Mouse (Mus musculus): Measurements from ENCODE around the gene Btbd9. TPM values are rescaled to one million over a fixed set of nuclear protein-coding genes. Genes with fewer than 3 reads are reported as not detected.

The Btbd9 gene
- polyA plus RNA-seq, 1 experiment from 2014 or later = 57.3 TPM

DNA sequence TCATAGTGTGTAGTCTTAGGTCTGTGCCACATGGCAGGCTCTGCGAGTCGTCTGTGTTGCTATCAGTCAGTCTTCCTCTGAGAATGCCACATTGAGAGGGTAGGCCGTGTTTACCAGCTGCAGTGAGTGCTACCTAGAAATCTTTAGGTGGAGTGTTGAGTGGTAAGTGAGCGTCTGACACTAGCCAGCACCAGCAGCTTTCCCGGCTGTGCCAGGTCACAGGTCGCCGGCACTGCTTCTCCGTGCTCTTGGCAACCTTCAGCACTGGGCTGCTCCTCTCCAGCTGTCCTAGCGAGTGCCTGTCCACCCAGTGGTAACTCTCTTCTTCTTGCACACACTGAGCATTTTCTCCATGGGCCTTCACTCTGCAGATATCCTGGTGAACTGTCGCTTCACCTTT is 377.9 kb downstream of the Btbd9 start:
- H3K27me3 ChIP-seq = no peaks in the 10 kb centered on the region
- H3K36me3 ChIP-seq = no peaks in the 10 kb centered on the region
- H3K4me3 ChIP-seq = no peak overlapping the region
- peaks cover 70% of the 10 kb centered on the region for H3K4me1 ChIP-seq
- H3K4me2 ChIP-seq = no peak overlapping the region
- no peaks in the 10 kb centered on the region for H3K9me3 ChIP-seq
- ATAC-seq (ENCODE audit: borderline replicate concordance, extremely low read depth, low FRiP score, low TSS enrichment) = no peak
- WGBS = 41% methylated on average over 10 of the region's 10 CpGs
- H3K9ac ChIP-seq = no peak overlapping the region
- H3K27ac ChIP-seq = no peak overlapping the region

DNA sequence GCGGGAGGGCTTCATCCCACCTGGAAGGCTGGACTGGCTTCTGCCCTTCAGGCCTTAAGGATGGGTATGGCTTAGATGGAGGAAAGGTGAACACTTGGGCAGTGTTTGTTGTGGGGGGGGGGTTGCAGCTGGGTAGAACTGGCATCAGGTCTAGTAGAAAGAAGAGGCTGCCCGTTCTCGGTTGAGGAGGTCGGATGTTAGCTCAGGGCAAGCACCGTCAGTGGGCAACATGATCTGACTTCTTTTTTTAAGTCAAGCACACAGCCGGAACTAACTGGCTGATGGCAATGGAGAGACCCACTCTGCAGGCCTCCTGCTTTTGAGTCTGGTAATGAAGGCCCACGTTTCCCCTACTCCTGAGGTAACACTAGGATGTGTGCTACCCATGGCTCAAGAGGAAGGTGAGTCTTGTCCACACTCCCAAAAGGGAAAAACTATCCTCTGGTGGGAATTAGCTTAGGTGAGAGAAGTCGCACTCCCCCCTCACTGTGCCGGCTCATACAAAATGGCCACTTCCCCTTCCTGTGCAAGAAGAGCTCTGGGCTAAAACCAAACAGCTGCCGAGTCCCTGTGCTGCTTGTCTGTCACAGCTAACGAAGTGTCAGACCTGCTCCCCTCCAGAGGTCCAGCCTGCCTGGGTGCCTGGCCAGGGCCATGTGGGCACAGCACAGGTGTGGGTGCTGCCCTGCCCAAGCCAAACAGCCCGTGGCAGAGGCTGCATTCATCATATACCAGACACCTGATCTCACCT is 378.8 kb downstream of the Btbd9 start:
- peaks cover 70% of the 10 kb centered on the region for H3K4me1 ChIP-seq
- 0 out of 2 replicates have a peak overlapping the region, but pooled peaks have one; percentile 18 for H3K27ac ChIP-seq
- no peaks in the 10 kb centered on the region for H3K9me3 ChIP-seq
- WGBS = 52% methylated on average over 12 of the region's 12 CpGs
- no peaks in the 10 kb centered on the region for H3K36me3 ChIP-seq
- ATAC-seq (ENCODE audit: borderline replicate concordance, extremely low read depth, low FRiP score, low TSS enrichment) = no peak
- no peaks in the 10 kb centered on the region for H3K27me3 ChIP-seq
- H3K4me3 ChIP-seq = no peak overlapping the region
- H3K9ac ChIP-seq = no peak overlapping the region
- H3K4me2 ChIP-seq = no peak overlapping the region

DNA sequence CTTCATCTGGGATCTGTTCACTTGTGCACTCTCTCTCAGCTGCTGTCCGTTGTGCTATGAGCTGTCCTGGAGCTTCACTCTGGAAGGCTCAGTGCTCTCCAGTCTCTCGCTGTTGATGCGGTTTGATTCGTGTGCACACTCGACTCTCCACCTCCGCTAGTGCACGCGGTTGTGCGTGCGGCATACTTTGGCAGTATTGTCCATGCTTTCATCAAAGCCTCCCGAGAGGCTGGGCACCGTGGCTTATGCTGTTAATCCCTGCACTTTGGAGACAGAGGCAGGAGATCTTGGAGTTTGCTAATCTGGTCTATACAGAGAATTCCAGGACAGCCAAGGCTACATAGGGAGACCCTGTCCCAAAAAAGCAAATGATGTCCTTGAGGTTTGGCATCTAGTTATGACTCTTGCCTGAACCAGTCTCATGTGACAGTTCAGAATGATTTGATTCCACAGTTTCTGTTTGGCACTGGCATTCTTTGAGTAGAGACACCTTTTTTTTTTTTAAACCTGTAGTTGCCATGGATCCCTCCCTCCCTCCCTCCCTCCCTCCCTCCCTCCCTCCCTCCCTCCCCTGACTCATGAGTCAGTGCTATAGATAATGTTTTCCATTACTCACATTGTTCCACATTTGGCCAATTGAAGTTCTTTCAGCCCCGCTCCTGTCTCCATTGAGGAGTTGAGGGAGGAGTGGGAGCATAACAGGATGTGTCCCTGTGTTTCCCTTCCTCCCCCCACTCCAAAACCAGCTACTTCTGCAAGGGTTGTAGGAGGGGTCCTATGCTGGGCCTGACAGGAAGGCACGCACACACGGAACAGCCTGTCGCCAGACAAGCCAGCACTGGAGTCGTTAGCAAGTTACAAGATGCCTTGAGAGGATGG is 379.6 kb downstream of the Btbd9 start:
- WGBS = 75% methylated on average over 17 of the region's 17 CpGs
- Histone ChIP-seq H3K27me3 (no peaks in the 10 kb centered on the region), H3K9me3 (no peaks in the 10 kb centered on the region), H3K4me2 (no peak overlapping the region), H3K4me3 (no peak overlapping the region), H3K4me1 (peaks cover 70% of the 10 kb centered on the region), H3K36me3 (no peaks in the 10 kb centered on the region), H3K9ac (no peak overlapping the region), H3K27ac (peak overlapping the region; percentile 34; the same call in 1 of the 2 replicates)
- ATAC-seq (ENCODE audit: borderline replicate concordance, extremely low read depth, low FRiP score, low TSS enrichment) = no peak

DNA sequence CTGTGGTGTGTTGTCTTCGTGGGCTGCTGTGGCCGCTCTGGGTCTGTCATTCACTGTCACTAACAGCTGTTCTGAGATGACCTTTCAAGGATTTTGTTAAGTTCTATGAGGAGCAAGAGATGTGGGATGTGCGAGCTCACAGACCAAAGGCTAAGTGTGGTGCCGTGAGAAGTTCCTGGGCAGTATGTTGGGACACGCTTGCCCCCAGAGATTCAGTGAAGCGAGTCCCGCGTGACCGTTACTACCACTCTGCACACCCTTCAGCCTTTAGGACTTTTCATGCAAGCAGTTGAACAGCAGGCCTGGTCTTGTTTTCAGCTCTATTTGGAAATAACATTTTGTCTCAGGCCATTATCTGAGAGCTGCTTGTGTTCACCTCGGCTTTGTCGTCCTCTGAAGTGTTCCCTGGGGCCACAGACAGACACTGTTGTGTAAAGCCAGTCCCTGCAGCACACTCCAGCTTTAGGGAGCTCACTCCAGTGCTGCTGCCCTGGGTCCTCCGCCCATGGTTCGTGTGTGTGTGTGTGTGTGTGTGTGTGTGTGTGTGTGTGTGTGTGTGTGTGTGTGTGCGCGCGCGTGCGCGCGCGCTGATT is 380.6 kb downstream of the Btbd9 start:
- Histone ChIP-seq H3K4me1 (peaks cover 66% of the 10 kb centered on the region), H3K36me3 (no peaks in the 10 kb centered on the region), H3K4me2 (no peak overlapping the region), H3K27ac (no peak overlapping the region), H3K9ac (no peak overlapping the region), H3K27me3 (no peaks in the 10 kb centered on the region), H3K4me3 (no peak overlapping the region), H3K9me3 (no peaks in the 10 kb centered on the region)
- WGBS = 81% methylated on average over 21 of the region's 21 CpGs
- ATAC-seq (ENCODE audit: borderline replicate concordance, extremely low read depth, low FRiP score, low TSS enrichment) = no peak

DNA sequence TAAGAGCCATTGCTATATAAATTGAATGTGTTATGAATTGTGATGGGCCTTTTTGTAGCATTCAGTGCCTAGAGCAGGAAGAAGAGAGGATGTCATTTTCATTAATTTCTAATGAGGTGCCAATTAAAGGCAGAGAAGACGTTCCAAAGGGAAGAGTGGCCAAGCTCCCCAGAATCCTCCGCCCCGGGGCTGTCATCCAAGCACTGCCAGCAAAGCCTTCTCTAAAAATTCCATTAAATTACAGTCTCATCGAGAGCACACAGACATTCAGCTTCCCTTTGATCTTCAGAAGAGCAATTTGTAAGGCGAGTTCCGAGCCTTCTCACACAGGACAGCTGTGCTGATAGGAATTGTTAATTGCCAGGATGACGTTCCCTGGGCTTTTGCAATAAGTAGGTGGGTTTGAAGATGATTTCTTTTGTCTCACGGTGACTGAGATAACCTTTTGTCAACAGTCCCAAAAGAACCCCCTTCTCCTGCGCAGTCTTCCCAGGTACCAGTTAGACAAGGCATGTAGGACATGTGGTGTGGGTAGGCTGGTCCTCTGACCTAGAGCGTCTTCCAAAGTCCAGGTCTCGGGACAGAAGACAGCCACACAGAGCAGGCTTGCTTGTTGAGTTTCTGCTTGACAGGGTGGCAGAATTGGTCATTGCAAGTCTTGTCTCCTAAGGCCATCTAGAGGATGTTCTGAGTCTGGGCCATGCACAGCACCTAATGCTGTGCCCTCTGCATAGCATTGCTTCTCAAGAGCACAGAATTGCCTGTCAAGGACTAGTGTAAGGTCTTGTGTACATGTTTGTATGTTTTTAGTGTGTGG is 381.5 kb downstream of the Btbd9 start:
- ATAC-seq (ENCODE audit: borderline replicate concordance, extremely low read depth, low FRiP score, low TSS enrichment) = no peak
- Histone ChIP-seq H3K4me2 (no peak overlapping the region), H3K9ac (no peak overlapping the region), H3K27me3 (no peaks in the 10 kb centered on the region), H3K4me1 (peaks cover 57% of the 10 kb centered on the region), H3K9me3 (no peaks in the 10 kb centered on the region), H3K36me3 (no peaks in the 10 kb centered on the region), H3K27ac (no peak overlapping the region), H3K4me3 (no peak overlapping the region)
- 50% methylated on average over 11 of the region's 11 CpGs for WGBS

DNA sequence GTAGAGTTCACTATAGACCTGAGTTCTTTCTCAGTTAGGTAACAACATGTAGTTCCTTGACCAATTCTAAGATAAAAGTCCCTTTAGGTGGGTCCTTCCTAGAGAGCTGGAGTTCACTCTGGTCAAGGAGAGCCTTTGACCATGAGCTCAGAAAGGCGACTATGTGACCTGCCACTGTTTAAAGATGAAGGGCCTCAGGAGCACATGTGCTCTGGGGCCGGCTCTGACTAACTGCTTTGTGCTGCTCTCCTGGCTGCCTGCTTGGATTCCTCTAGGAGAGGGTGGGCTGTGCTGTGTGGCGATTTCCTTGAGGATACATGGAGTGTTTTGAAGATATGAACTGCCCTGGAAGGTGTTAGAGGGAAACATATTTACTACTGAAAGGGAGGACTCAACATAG is 382.2 kb downstream of the Btbd9 start:
- ATAC-seq (ENCODE audit: borderline replicate concordance, extremely low read depth, low FRiP score, low TSS enrichment) = no peak
- no peaks in the 10 kb centered on the region for H3K36me3 ChIP-seq
- no peaks in the 10 kb centered on the region for H3K9me3 ChIP-seq
- H3K4me3 ChIP-seq = no peak overlapping the region
- no peak overlapping the region for H3K4me2 ChIP-seq
- no peak overlapping the region for H3K27ac ChIP-seq
- H3K9ac ChIP-seq = no peak overlapping the region
- peaks cover 50% of the 10 kb centered on the region for H3K4me1 ChIP-seq
- no peaks in the 10 kb centered on the region for H3K27me3 ChIP-seq
- WGBS = 33% methylated on average over 3 of the region's 3 CpGs

DNA sequence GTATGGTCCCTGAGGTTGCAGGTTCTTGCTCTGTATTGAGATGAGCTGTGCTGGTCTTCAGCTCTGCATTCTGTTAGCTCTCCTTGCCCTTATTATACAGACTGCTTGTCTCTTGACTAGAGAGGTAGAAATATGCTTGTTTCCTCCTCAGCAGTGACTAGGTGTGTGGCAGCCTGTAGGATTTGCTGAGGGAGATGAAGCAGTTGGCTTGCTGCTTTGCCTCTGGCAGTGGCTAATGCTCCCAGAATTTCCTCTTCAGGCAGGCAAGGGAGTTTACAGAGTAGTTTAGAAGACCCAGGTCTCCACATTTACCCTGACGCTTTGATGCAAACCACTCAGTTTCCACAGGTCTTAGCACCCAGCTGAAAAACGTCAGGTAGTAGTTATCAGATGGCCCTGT is 382.7 kb downstream of the Btbd9 start:
- H3K4me1 ChIP-seq = peaks cover 45% of the 10 kb centered on the region

DNA sequence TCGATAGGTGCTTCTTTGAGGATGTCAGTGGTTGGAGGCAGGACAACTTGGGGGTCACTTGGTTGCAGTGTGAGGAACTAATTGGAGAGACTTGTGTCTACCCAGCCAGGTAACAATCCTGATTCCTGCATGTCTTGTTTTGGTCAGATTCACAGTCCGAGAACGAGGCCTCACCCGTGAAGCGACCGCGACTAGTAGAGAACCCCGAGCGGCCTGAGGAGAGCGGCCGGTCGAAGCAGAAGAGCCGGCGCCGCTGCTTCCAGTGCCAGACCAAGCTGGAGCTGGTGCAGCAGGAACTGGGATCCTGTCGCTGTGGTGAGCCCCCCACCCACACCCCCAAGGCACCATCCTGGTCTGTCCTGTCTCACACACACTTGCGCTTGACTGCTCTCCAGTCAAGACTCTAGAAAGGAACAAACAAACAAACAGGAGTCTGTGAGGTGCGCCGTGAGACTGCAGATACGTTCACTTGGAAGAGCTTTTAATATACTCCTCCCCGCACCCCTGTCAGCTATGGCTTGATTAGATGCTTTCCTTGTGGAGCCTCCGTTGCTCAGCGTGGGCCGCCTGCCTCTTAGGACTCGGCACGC is 383.8 kb downstream of the Btbd9 start:
- peaks cover 42% of the 10 kb centered on the region for H3K4me1 ChIP-seq
- ATAC-seq (ENCODE audit: borderline replicate concordance, extremely low read depth, low FRiP score, low TSS enrichment) = no peak
- H3K36me3 ChIP-seq = no peaks in the 10 kb centered on the region
- no peak overlapping the region for H3K4me3 ChIP-seq
- WGBS = 89% methylated on average over 26 of the region's 26 CpGs
- H3K4me2 ChIP-seq = no peak overlapping the region
- H3K9me3 ChIP-seq = no peaks in the 10 kb centered on the region
- H3K27ac ChIP-seq = no peak overlapping the region
- no peak overlapping the region for H3K9ac ChIP-seq
- H3K27me3 ChIP-seq = no peaks in the 10 kb centered on the region

More for the DNA sequence above, 382.7 kb downstream of the Btbd9 start:
- WGBS = 57% methylated on average over 2 of the region's 2 CpGs
- H3K4me2 ChIP-seq = no peak overlapping the region
- H3K36me3 ChIP-seq = no peaks in the 10 kb centered on the region
- no peak for ATAC-seq (ENCODE audit: borderline replicate concordance, extremely low read depth, low FRiP score, low TSS enrichment)
- no peak overlapping the region for H3K4me3 ChIP-seq
- H3K27ac ChIP-seq = no peak overlapping the region
- H3K9me3 ChIP-seq = no peaks in the 10 kb centered on the region
- no peak overlapping the region for H3K9ac ChIP-seq
- H3K27me3 ChIP-seq = no peaks in the 10 kb centered on the region

DNA sequence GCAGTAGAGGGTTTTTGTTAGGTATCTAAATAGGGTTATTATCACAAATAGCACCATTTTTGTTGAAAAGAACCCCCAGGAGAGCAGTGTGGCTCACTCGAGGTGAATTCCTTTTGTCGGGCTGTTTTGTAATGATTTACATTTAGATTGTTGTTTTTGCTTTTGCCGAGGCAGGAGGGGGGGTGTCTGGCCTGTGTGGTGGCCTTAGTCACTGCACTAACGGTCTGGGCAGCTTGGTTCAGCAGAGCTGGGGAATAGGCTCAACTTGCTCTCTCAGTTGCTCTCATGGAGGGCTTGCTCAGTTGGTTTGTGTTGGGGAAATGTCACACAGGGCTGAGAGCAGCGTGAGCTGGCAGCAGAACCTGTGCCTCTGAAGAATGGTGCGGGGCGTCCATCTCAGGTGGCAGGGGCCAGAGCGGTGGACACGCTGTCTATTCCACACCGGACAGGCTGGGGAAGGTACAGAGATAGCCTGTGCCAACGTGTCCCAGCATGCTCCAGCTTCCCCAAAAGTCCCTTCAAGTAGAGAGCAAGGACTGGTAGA is 385.1 kb downstream of the Btbd9 start:
- H3K4me3 ChIP-seq = no peak overlapping the region
- no peak overlapping the region for H3K27ac ChIP-seq
- H3K27me3 ChIP-seq = no peaks in the 10 kb centered on the region
- ATAC-seq (ENCODE audit: borderline replicate concordance, extremely low read depth, low FRiP score, low TSS enrichment) = no peak
- no peak overlapping the region for H3K4me2 ChIP-seq
- H3K36me3 ChIP-seq = no peaks in the 10 kb centered on the region
- H3K9me3 ChIP-seq = no peaks in the 10 kb centered on the region
- 73% methylated on average over 11 of the region's 11 CpGs for WGBS
- H3K4me1 ChIP-seq = peaks cover 31% of the 10 kb centered on the region
- no peak overlapping the region for H3K9ac ChIP-seq

DNA sequence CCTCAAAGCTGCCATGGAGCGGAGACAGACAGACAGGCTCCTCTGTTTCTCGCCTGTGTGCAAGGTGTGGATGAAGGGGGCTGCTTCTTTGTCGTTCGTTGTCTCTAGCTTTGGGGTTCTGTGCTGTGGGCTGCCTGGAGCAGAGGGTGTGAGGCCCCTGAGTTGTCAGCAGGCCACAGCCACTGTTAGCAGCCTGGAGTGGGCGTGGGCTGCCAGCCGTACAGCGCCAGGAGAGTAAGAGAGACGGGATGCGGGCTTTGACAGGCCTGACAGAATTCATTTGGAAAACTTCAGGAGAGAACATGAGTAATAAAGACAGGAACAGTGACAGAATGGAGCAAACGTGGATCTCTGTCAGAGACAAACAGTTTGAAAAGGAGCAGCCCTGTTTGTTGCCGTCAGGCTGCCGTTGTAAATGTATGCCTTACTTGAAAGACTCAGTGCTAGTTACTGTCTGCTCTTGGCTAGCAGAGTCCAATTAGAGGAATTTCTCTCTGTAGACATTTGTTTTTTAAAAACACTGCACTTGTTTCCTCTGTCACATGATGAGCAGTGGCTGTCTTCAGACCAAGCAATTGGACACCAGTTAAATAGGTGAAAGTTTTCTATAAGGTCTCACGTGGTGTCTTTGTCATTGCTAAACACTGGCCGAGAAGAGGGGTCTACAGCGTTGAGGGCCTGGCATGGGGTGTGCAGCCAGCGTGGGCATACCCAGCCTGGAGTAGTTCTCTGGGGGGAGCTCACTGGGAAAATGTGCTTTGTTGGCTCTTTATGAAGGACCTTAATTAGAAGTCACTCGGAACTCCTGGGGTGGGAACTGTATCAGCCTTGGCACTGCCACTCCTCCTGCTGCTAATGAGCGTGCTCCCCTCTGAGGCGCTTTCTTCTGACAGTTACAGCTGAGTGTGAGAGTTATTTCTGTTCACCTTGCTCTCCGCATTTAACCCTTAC is 388.0 kb downstream of the Btbd9 start:
- H3K27ac ChIP-seq = no peak overlapping the region
- no peaks in the 10 kb centered on the region for H3K36me3 ChIP-seq
- H3K9me3 ChIP-seq = no peaks in the 10 kb centered on the region
- H3K4me2 ChIP-seq = no peak overlapping the region
- WGBS = 44% methylated on average over 20 of the region's 20 CpGs
- no peak overlapping the region for H3K9ac ChIP-seq
- no peaks in the 10 kb centered on the region for H3K27me3 ChIP-seq
- H3K4me3 ChIP-seq = no peak overlapping the region
- no peak for ATAC-seq (ENCODE audit: borderline replicate concordance, extremely low read depth, low FRiP score, low TSS enrichment)
- H3K4me1 ChIP-seq = peaks cover 6% of the 10 kb centered on the region
